Mouse (Mus musculus): ENCODE measurements around the gene Sult5a1. TPM values are rescaled to one million over a fixed set of nuclear protein-coding genes. Genes with fewer than 3 reads are reported as not detected.

Gene Sult5a1
- polyA plus RNA-seq, 1 experiment, result 1.8 TPM

- TF ChIP-seq CTCF (IDR thresholded peaks at IDR 0.05; ENCODE audit: borderline replicate concordance, extremely low read depth, insufficient read depth, insufficient read length) (no peak), POLR2A (IDR thresholded peaks at IDR 0.05; ENCODE audit: borderline replicate concordance, extremely low read depth, insufficient read depth, insufficient read length, poor library complexity, severe bottlenecking) (no peak)
- no peak for DNase-seq (ENCODE audit: low read depth)
Observed at GRCm38 (mm10) chr8:123097786-123098584, 60.1 kb downstream of the Sult5a1 start.

GRCm38 (mm10) chr8:123097216-123097615 lies 60.9 kb downstream of the Sult5a1 start:
- TF ChIP-seq POLR2A (IDR thresholded peaks at IDR 0.05; ENCODE audit: borderline replicate concordance, extremely low read depth, insufficient read depth, insufficient read length, poor library complexity, severe bottlenecking) (no peak), CTCF (IDR thresholded peaks at IDR 0.05; ENCODE audit: borderline replicate concordance, extremely low read depth, insufficient read depth, insufficient read length) (no peak)
- DNase-seq (ENCODE audit: low read depth), result no peak

Other genes starting within 250 kb of the Sult5a1 start
- 52.8 and 76.8 TPM in 2 replicates for gene Ankrd11, start 116.0 kb downstream of the Sult5a1 start, polyA plus RNA-seq (2012; rRNA removed)
- gene Spg7, start 95.4 kb downstream of the Sult5a1 start, polyA plus RNA-seq (2012; rRNA removed), result 96.1 and 112 TPM in 2 replicates
- 1,764 and 1,996 TPM in 2 replicates for gene Rpl13, start 56.0 kb downstream of the Sult5a1 start, polyA plus RNA-seq (2012; rRNA removed)
- gene Cpne7, start 40.9 kb downstream of the Sult5a1 start, polyA plus RNA-seq (2012; rRNA removed), result 5.8 and 8.5 TPM in 2 replicates
- 0.37 and 0.66 TPM in 2 replicates for gene Dpep1, start 27.9 kb upstream of the Sult5a1 start, polyA plus RNA-seq (2012; rRNA removed)
- 146 and 154 TPM in 2 replicates for gene Chmp1a, start 54.4 kb upstream of the Sult5a1 start, polyA plus RNA-seq (2012; rRNA removed)
- 6.8 TPM in 2 replicates for gene Spata33, start 54.5 kb upstream of the Sult5a1 start, polyA plus RNA-seq (2012; rRNA removed)
- 102 and 136 TPM in 2 replicates for gene Cdk10, start 66.5 kb upstream of the Sult5a1 start, polyA plus RNA-seq (2012; rRNA removed)
- gene Spata2l, start 77.9 kb upstream of the Sult5a1 start, polyA plus RNA-seq (2012; rRNA removed), result 3.2 and 3.9 TPM in 2 replicates
- gene Zfp276, start 95.9 kb upstream of the Sult5a1 start, polyA plus RNA-seq (2012; rRNA removed), result 39.1 and 40.8 TPM in 2 replicates
- gene Vps9d1, start 96.0 kb upstream of the Sult5a1 start, polyA plus RNA-seq (2012; rRNA removed), result 130 and 175 TPM in 2 replicates
- 19.4 and 42.7 TPM in 2 replicates for gene Fanca, start 160.3 kb upstream of the Sult5a1 start, polyA plus RNA-seq (2012; rRNA removed)
- gene Spire2, start 174.4 kb upstream of the Sult5a1 start, polyA plus RNA-seq (2012; rRNA removed), result 42.0 and 47.0 TPM in 2 replicates
- gene Tcf25, start 215.4 kb upstream of the Sult5a1 start, polyA plus RNA-seq (2012; rRNA removed), result 313 and 402 TPM in 2 replicates
- gene Mc1r, start 248.8 kb upstream of the Sult5a1 start, polyA plus RNA-seq (2012; rRNA removed), result 0.05 and 0.08 TPM in 2 replicates

Data from brain, embryonic 14.5 days (tissue).